Mouse (Mus musculus) bone marrow, adult 2 months (tissue): ENCODE results near the gene Spock2.

ENCODE experiments used
- CTCF ChIP-seq: fragments of 200-500 bp; IDR thresholded peaks from 2 replicates; pipeline ENCODE4 v1.5.1; 2011; ENCODE audit warnings: low read length, control low read depth; ENCODE audit not compliant: control insufficient read depth, insufficient read depth
- POLR2A ChIP-seq: fragments of 200-500 bp; IDR thresholded peaks from 2 replicates; pipeline ENCODE4 v1.6.1; 2011; ENCODE audit warnings: low read depth, mild to moderate bottlenecking, control low read depth, low read length, borderline replicate concordance; ENCODE audit not compliant: control insufficient read depth

DNA sequence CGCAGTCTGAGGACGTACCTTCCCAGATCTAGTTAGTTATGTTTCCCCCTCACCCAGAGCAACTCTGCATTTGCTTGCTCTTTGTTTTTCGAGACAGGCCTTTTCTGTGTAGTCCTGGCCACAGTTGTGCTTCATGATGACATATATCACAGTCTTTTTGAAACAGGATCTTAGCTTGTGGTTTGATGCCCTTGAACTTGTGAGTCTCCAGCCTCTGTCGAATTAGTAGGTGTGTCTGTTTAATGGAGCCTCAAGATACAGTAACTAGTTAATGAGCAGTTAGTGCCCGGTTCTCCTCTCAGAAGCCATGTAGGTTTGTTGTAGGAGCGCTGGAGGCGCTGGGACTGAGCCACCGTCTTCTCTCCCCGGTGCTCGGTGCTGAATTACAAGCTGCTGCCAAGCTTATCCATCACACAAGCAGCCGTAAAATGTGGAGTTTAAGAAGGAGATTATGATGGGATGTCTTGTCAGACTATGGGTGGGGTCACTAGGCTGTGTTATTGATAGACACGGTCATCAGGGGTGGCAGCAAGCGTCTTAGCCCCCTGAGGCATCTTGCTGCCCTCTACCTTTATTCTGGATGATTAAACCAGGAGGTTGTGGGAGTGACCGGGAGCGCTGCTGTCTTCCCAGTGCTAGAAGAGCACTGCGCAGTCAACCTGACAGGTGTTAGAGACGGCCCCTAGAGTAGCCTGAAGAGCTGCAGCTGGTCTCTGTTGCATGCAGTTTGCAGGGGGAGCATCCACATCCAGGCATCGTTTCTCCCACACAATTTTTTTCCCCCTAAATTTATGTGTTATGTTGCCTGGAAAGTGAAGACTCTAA is 28.1 kb upstream of the Spock2 start:
- no peak for TF ChIP-seq CTCF
- TF ChIP-seq POLR2A, result no peak
